Mouse (Mus musculus) heart, adult 10 weeks (tissue): Measurements from ENCODE around the gene Olfr1191-ps1. TPM values are rescaled to one million over a fixed set of nuclear protein-coding genes. Genes with fewer than 3 reads are reported as not detected.

Experiments used
- polyA plus RNA-seq: library from polyadenylated mRNA; stranded (reverse); fragments of 350-450 nt; fragmentation: Illumina TruSeq; extraction: RNeasy Lipid Tissue Mini Kit (QIAGEN cat#74804); gene quantifications from one replicate; pipeline ENCODE4 v1.2.3, GENCODE M21; 2014; ENCODE audit warnings: low read depth, low replicate concordance

Olfr1191-ps1 gene
- polyA plus RNA-seq = not detected

DNA sequence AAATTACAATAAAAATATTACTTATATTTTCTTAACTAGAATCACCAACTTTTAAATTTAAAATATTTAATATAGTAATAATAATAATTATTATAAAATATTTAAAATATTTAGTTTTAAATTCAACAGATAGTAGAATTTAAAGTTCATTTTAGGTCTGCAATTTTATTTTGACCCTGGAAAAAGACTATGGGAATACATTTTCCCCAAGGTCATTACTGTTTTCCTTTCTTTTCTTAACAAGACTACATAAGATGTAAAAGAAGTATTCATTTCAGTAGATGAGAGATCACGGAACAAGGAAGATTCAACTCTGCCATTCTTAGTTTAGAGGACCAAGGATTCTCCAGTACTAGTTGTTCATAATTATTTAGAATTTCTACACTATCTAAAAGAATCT, at the start of gene Olfr1191-ps1:
Gene Olfr1191-ps1, plus strand, starts transcription at position 301 of the 400 bp plus-strand sequence.

DNA sequence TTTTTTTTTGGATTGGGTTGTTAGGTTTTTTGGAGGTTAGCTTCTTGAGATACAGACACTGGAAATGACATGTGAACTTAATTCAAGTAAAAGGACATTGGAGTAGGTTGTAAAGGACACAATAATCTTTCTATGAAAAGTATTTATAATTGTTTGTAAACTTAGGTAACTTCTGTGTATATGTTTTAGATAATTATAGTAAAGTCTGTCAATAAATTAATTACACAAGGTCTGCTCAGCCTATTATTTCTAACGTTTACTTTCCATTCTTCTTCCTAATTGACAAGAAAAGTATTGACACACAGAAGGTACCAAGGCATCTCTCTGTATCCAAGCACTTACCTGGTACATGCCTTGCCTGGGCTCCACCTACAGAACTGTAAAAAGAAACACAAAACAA, 7.9 kb downstream of the Olfr1191-ps1 start, which contains the start of gene Olfr1192-ps1:
Gene Olfr1192-ps1, plus strand, starts transcription at position 301 of the 400 bp plus-strand sequence.

DNA sequence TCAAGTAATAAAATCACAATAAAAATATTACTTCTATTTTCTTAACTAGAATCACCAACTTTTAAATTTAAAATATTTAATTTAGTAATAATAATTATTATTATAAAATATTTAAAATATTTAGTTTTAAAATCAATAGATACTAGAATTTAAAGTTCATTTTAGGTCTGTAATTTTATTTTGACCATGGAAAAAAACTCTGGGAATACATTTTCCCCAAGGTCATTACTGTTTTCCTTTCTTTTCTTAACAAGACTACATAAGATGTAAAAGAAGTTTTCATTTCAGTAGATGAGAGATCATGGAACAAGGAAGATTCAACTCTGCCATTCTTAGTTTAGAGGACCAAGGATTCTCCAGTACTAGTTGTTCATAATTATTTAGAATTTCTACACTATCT, 35.0 kb downstream of the Olfr1191-ps1 start, which contains the start of gene Olfr1193:
Gene Olfr1193, plus strand, starts transcription at position 301 of the 400 bp plus-strand sequence.

DNA sequence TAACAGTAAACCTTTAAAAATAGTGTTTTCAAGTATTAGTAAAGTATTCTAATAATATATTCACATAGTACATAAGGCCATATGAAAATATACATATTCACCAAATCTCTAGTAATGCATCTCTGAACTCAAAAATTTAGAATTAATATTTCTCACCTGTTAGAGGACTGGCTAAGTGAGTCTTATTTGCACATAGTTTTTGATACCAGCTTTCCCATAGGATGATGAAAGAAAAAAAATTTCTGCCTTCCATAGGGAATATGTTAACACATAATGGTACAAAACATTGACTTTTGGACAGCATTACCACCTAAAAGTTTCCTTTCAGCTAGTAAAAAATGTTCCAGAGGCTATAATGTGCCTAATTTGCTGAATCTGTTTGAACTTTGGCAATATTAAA, 48.7 kb downstream of the Olfr1191-ps1 start, which contains the start of gene Olfr1195:
Gene Olfr1195, minus strand, starts transcription at position 101 of the 400 bp plus-strand sequence.

Other genes starting within 250 kb of the Olfr1191-ps1 start
- gene Olfr1179, start 234.1 kb upstream of the Olfr1191-ps1 start, polyA plus RNA-seq = not detected
- not detected for gene Olfr1180, start 221.4 kb upstream of the Olfr1191-ps1 start, polyA plus RNA-seq
- not detected for gene Olfr1181, start 214.4 kb upstream of the Olfr1191-ps1 start, polyA plus RNA-seq
- not detected for gene Gm13757, start 191.4 kb upstream of the Olfr1191-ps1 start, polyA plus RNA-seq
- gene Olfr1183, start 185.7 kb upstream of the Olfr1191-ps1 start, polyA plus RNA-seq = not detected
- not detected for gene Olfr1184, start 156.9 kb upstream of the Olfr1191-ps1 start, polyA plus RNA-seq
- gene Olfr1185-ps1, start 147.2 kb upstream of the Olfr1191-ps1 start, polyA plus RNA-seq = not detected
- not detected for gene Olfr1186, start 122.0 kb upstream of the Olfr1191-ps1 start, polyA plus RNA-seq
- gene Olfr1188, start 83.6 kb upstream of the Olfr1191-ps1 start, polyA plus RNA-seq = not detected
- not detected for gene Olfr1189, start 54.1 kb upstream of the Olfr1191-ps1 start, polyA plus RNA-seq
- not detected for gene Olfr1192-ps1, start 8.0 kb downstream of the Olfr1191-ps1 start, polyA plus RNA-seq
- gene Olfr1193, start 35.1 kb downstream of the Olfr1191-ps1 start, polyA plus RNA-seq = not detected
- gene Olfr1195, start 48.6 kb downstream of the Olfr1191-ps1 start, polyA plus RNA-seq = not detected
- not detected for gene Olfr1196, start 64.1 kb downstream of the Olfr1191-ps1 start, polyA plus RNA-seq
- not detected for gene Olfr1197, start 91.8 kb downstream of the Olfr1191-ps1 start, polyA plus RNA-seq
- not detected for gene Olfr1198, start 110.8 kb downstream of the Olfr1191-ps1 start, polyA plus RNA-seq
- gene Olfr1199, start 119.9 kb downstream of the Olfr1191-ps1 start, polyA plus RNA-seq = not detected
- not detected for gene Olfr1200, start 129.9 kb downstream of the Olfr1191-ps1 start, polyA plus RNA-seq
- not detected for gene Olfr1201, start 152.5 kb downstream of the Olfr1191-ps1 start, polyA plus RNA-seq
- not detected for gene Olfr1202, start 174.0 kb downstream of the Olfr1191-ps1 start, polyA plus RNA-seq
- not detected for gene Olfr1205, start 189.2 kb downstream of the Olfr1191-ps1 start, polyA plus RNA-seq
- not detected for gene Olfr1204, start 208.8 kb downstream of the Olfr1191-ps1 start, polyA plus RNA-seq
- not detected for gene Olfr1206, start 222.7 kb downstream of the Olfr1191-ps1 start, polyA plus RNA-seq